Mouse (Mus musculus) ES-Bruce4 (cell line): ENCODE measurements around the gene Gm6614.

Source experiments
- CTCF ChIP-seq: IDR thresholded peaks from one replicate; pipeline ENCODE4 v1.8.1; 2011; ENCODE audit warnings: low read depth, low read length
- POLR2A ChIP-seq: IDR thresholded peaks from one replicate; pipeline ENCODE4 v1.8.1; 2011; ENCODE audit warnings: low read length; ENCODE audit not compliant: insufficient read depth

DNA sequence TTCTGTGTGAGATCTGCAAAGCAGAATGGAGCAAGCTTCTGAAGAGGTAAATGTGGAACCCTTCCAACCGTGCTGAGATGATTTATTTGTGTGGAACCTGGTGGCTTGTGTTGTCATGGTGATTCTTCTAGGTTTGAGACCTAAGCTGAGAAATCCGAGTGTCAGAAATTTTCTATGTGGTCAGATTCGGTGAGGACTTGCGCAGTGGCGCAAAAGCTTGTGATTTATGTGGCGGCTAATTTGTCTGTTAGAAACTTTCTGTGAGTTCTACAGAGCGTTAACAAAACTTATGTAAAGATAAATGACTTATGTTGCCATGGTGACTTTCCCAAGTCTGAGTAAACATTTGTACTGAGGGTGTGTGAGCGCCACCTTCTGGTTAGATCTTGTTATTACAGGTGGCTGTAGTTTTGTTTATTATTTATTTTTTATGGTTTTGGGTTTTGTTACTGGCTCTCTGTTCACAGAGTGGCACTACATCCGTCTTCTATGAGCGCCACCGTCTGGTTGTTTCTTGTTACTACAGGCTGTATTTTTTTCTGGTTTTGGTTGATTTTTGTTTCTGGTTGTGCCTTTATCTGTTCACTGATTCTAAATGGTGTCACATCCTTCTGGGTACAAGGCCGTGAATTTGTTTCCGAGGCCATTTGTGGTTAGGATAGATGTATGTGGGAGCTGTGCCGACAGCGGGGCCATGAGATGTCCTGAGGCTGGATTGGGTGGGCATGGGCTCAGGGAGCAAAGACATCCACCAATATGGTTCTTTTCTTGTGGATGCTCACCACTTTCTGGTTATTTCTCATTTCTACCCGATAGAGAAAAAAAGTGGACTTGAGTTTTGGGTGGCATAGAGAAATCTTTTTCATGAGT lies 29.3 kb upstream of the Gm6614 start:
- no peak for TF ChIP-seq POLR2A
- TF ChIP-seq CTCF = no peak
